8 mouse cellular contexts compared by ENCODE assay signal in the genomic region with DNA sequence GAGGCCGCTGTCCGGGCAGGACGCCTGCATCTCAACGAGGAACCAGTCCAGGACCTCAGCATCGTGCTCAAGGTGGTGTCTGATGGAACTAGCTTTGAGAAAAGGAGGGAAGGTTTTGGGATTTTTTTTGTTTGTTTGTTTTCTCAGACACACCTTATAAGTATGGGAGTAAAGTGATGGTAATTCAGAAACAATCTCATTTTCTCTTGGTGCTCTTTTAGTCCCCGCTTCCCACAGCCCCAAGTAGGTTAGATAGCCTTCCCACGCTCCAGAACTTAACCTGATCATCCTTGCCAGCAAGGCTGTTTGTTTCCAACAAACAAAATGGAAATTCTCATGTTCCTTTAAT. TPM values are rescaled to one million over a fixed set of nuclear protein-coding genes. Genes with fewer than 3 reads are reported as not detected.
A peak's percentile ranks its signal among the peaks of the same experiment; 100 is the strongest.
DNase-seq lines count a peak whose midpoint lies in the region; ATAC-seq and TF ChIP-seq lines count a peak whose summit lies in the region.

No protein-coding gene starts in this region.

- H3K27me3 ChIP-seq in liver, adult 2 months (ENCODE audit: control insufficient read depth, insufficient read depth, low read length) = no peaks in the 10 kb centered on the region
- no peaks in the 10 kb centered on the region for H3K27me3 ChIP-seq in embryonic facial prominence, embryonic 15.5 days
- H3K27me3 ChIP-seq in limb, embryonic 11.5 days (ENCODE audit: control insufficient read depth, insufficient read depth, low read length) = no peaks in the 10 kb centered on the region
- H3K27me3 ChIP-seq in neural tube, embryonic 15.5 days (replicated peaks) = 0 out of 2 replicates have a peak, but pooled peaks cover 7% of the 10 kb centered on the region

- H3K9ac ChIP-seq in liver, adult 2 months (ENCODE audit: low read depth, low read length) = peak overlapping the region; percentile 73
- peak overlapping the region; percentile 75 for H3K9ac ChIP-seq in embryonic facial prominence, embryonic 15.5 days
- H3K9ac ChIP-seq in limb, embryonic 11.5 days (ENCODE audit: low read length) = peak overlapping the region; percentile 84
- peak overlapping the region; percentile 76 for H3K9ac ChIP-seq in neural tube, embryonic 15.5 days (replicated peaks)

- H3K4me3 ChIP-seq in liver, adult 2 months (ENCODE audit: insufficient read depth, low read depth, low read length) = peak overlapping the region; percentile 75
- peak overlapping the region; percentile 95 for H3K4me3 ChIP-seq in embryonic facial prominence, embryonic 15.5 days (replicated peaks)
- peak overlapping the region; percentile 88 for H3K4me3 ChIP-seq in limb, embryonic 11.5 days (ENCODE audit: low read depth, low read length)
- H3K4me3 ChIP-seq in neural tube, embryonic 15.5 days (replicated peaks) = peak overlapping the region; percentile 79

- H3K27ac ChIP-seq in liver, adult 2 months (replicated peaks; ENCODE audit: insufficient read depth, low read depth, low read length) = no peak overlapping the region
- peak overlapping the region; percentile 90 for H3K27ac ChIP-seq in embryonic facial prominence, embryonic 15.5 days (replicated peaks)
- peak overlapping the region; percentile 68; the same call in 1 of the 2 replicates for H3K27ac ChIP-seq in limb, embryonic 11.5 days (replicated peaks; ENCODE audit: low read depth, low read length)
- H3K27ac ChIP-seq in neural tube, embryonic 15.5 days (replicated peaks) = peak overlapping the region; percentile 82; the same call in 1 of the 2 replicates

- H3K4me1 ChIP-seq in liver, adult 2 months (ENCODE audit: control insufficient read depth, insufficient read depth, low read length) = peaks cover 6% of the 10 kb centered on the region; the same call in 1 of the 2 replicates
- H3K4me1 ChIP-seq in embryonic facial prominence, embryonic 15.5 days = peaks cover 11% of the 10 kb centered on the region
- peaks cover 4% of the 10 kb centered on the region; the same call in 1 of the 2 replicates for H3K4me1 ChIP-seq in limb, embryonic 11.5 days (ENCODE audit: control insufficient read depth, insufficient read depth, low read length)
- peaks cover 16% of the 10 kb centered on the region for H3K4me1 ChIP-seq in neural tube, embryonic 15.5 days

- ATAC-seq in embryonic facial prominence, embryonic 15.5 days (ENCODE audit: insufficient number of reproducible peaks, low FRiP score, low TSS enrichment, low read depth) = no peak
- ATAC-seq in limb, embryonic 11.5 days (ENCODE audit: insufficient number of reproducible peaks, low FRiP score, low TSS enrichment, low read depth) = no peak
- ATAC-seq in neural tube, embryonic 15.5 days (ENCODE audit: low FRiP score) = no peak; the same call in 1 of the 2 replicates
- ATAC-seq in activated CD4-positive, CD25-positive, alpha-beta regulatory T cell, adult 4 months = no peak

- H3K4me2 ChIP-seq in embryonic facial prominence, embryonic 15.5 days (replicated peaks) = peak overlapping the region; percentile 77
- peak overlapping the region; percentile 82 for H3K4me2 ChIP-seq in limb, embryonic 11.5 days (ENCODE audit: low read depth, severe bottlenecking)
- H3K4me2 ChIP-seq in neural tube, embryonic 15.5 days = peak overlapping the region; percentile 84

- H3K79me2 ChIP-seq in liver, adult 2 months (ENCODE audit: control insufficient read depth, insufficient read depth, low read length) = no peaks in the 10 kb centered on the region

- 19% methylated on average over 7 of the region's 7 CpGs for WGBS in liver, adult 2 months
- 10% methylated on average over 7 of the region's 7 CpGs for WGBS in embryonic facial prominence, embryonic 15.5 days
- WGBS in limb, embryonic 11.5 days = 11% methylated on average over 7 of the region's 7 CpGs
- WGBS in neural tube, embryonic 15.5 days = 9% methylated on average over 7 of the region's 7 CpGs

- no peak for TF ChIP-seq CTCF in liver, adult 2 months (IDR thresholded peaks at IDR 0.05; ENCODE audit: low read depth, low read length)

- H3K9me3 ChIP-seq in embryonic facial prominence, embryonic 15.5 days (replicated peaks) = no peaks in the 10 kb centered on the region
- H3K9me3 ChIP-seq in limb, embryonic 11.5 days (ENCODE audit: control insufficient read depth, low read length) = no peaks in the 10 kb centered on the region
- no peaks in the 10 kb centered on the region for H3K9me3 ChIP-seq in neural tube, embryonic 15.5 days (replicated peaks)

- TF ChIP-seq POLR2A in liver, adult 2 months (IDR thresholded peaks at IDR 0.05; ENCODE audit: extremely low read depth, insufficient read depth, low read length) = no peak

- DNase-seq in liver, adult 2 months (ENCODE audit: extremely low read depth, low read depth, low spot score) = no peak
- no peak for DNase-seq in liver
- no peak for DNase-seq in limb, embryonic 11.5 days (ENCODE audit: low spot score)
- DNase-seq in urinary bladder, postnatal 4 days (ENCODE audit: low spot score in 2 of 2) = no peak
- DNase-seq in layer of hippocampus, postnatal 25 days (ENCODE audit: extremely low spot score in 1 of 2, low spot score in 1 of 2) = no peak

- H3K36me3 ChIP-seq in liver, adult 2 months (ENCODE audit: control insufficient read depth, insufficient read depth, low read length) = peaks cover 8% of the 10 kb centered on the region; the same call in 1 of the 2 replicates
- H3K36me3 ChIP-seq in embryonic facial prominence, embryonic 15.5 days = peaks cover 20% of the 10 kb centered on the region
- H3K36me3 ChIP-seq in limb, embryonic 11.5 days (ENCODE audit: control insufficient read depth, insufficient read depth, low read length) = peaks cover 6% of the 10 kb centered on the region
- H3K36me3 ChIP-seq in neural tube, embryonic 15.5 days = peaks cover 23% of the 10 kb centered on the region

RNA-seq across cellular contexts. Expression of gene Rpusd2, which starts 0.8 kb away (rescaled TPM):
- total RNA-seq in liver, adult 2 months (2014; rRNA removed) = 2.3 and 3.8 TPM in 2 replicates
- 2.9 and 3.0 TPM in 2 replicates for polyA plus RNA-seq in liver, adult 2 months (2012; rRNA removed)
- polyA plus RNA-seq in embryonic facial prominence, embryonic 15.5 days (2015; fragmentation: Nextera tagmentation; extraction: Ambion mirVana) = 4.0 and 4.6 TPM in 2 replicates
- 6.1 and 7.2 TPM in 2 replicates for polyA plus RNA-seq in limb, embryonic 11.5 days (2014; fragmentation: Nextera tagmentation; extraction: Ambion mirVana)
- 3.7 and 4.5 TPM in 2 replicates for polyA plus RNA-seq in neural tube, embryonic 15.5 days (2015; fragmentation: Nextera tagmentation; extraction: Ambion mirVana)
- polyA plus RNA-seq in activated CD4-positive, CD25-positive, alpha-beta regulatory T cell, adult 4 months (2017; shearing (Covaris generic)) = 1 to 10 TPM; 2.3 to 2.4 TPM
- total RNA-seq in layer of hippocampus, postnatal 25 days (2021) = 1 to 10 TPM; 6.8 to 7.2 TPM

RNA-seq across cellular contexts. Expression of gene Ccdc32, which starts 6.2 kb away (rescaled TPM):
- total RNA-seq in liver, adult 2 months (2014; rRNA removed) = 5.1 and 5.3 TPM in 2 replicates
- polyA plus RNA-seq in liver, adult 2 months (2012; rRNA removed) = 3.0 and 3.1 TPM in 2 replicates
- 25.7 and 26.5 TPM in 2 replicates for polyA plus RNA-seq in embryonic facial prominence, embryonic 15.5 days (2015; fragmentation: Nextera tagmentation; extraction: Ambion mirVana)
- polyA plus RNA-seq in limb, embryonic 11.5 days (2014; fragmentation: Nextera tagmentation; extraction: Ambion mirVana) = 19.8 and 20.7 TPM in 2 replicates
- 40.7 and 41.2 TPM in 2 replicates for polyA plus RNA-seq in neural tube, embryonic 15.5 days (2015; fragmentation: Nextera tagmentation; extraction: Ambion mirVana)
- polyA plus RNA-seq in activated CD4-positive, CD25-positive, alpha-beta regulatory T cell, adult 4 months (2017; shearing (Covaris generic)) = 10 to 100 TPM; 20.5 to 21.3 TPM
- total RNA-seq in layer of hippocampus, postnatal 25 days (2021) = 10 to 100 TPM; 49.7 to 57.8 TPM

RNA-seq across cellular contexts. Expression of gene Knl1, which starts 11.5 kb away (rescaled TPM):
- 0.28 and 0.67 TPM in 2 replicates for total RNA-seq in liver, adult 2 months (2014; rRNA removed)
- not detected in 2 replicates for polyA plus RNA-seq in liver, adult 2 months (2012; rRNA removed)
- 39.7 and 40.5 TPM in 2 replicates for polyA plus RNA-seq in embryonic facial prominence, embryonic 15.5 days (2015; fragmentation: Nextera tagmentation; extraction: Ambion mirVana)
- polyA plus RNA-seq in limb, embryonic 11.5 days (2014; fragmentation: Nextera tagmentation; extraction: Ambion mirVana) = 38.4 and 40.4 TPM in 2 replicates
- 5.2 and 20.1 TPM in 2 replicates for polyA plus RNA-seq in neural tube, embryonic 15.5 days (2015; fragmentation: Nextera tagmentation; extraction: Ambion mirVana)
- polyA plus RNA-seq in activated CD4-positive, CD25-positive, alpha-beta regulatory T cell, adult 4 months (2017; shearing (Covaris generic)) = 10 to 100 TPM; 17.4 to 18.1 TPM
- total RNA-seq in layer of hippocampus, postnatal 25 days (2021) = under 1 TPM; 0.49 to 0.52 TPM
